Mouse (Mus musculus): ENCODE results near the gene Il17ra. TPM values are rescaled to one million over a fixed set of nuclear protein-coding genes. Genes with fewer than 3 reads are reported as not detected.

The Il17ra gene
- total RNA-seq, 2 experiments from 2014 or later: 4.9 to 5.4 TPM

GRCm38 (mm10) chr6:120469268-120469667 is 6.2 kb downstream of the Il17ra start:
- intact Hi-C loops (cut with DNase I): no loop called here
- DNase-seq (ENCODE audit: extremely low spot score in 1 of 2, low spot score in 2 of 2): no peak

- DNase-seq (ENCODE audit: extremely low spot score in 1 of 2, low spot score in 2 of 2): no peak
- intact Hi-C loops (cut with DNase I): no loop called here
These were observed 6.7 kb downstream of the Il17ra start for GRCm38 (mm10) chr6:120469770-120470169.

DNA sequence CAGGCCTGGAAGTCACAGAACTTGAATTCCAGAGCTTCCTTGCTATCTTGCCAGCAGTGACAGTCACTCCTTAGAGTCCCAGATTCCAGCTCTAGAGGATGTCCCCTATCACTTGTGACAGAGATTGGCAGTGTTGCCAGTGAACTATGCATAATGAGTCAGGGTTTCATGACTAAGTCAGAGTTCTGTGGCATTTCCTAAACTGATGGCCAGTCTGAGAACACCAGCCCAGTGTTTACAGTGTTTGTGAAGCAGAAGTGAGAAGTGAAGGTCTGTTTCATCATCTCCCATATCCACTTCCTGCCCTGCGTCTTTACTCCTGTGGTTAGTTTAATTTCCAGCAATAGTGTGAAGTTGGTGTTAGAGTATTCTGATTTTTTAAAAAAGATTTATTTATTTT is 7.6 kb downstream of the Il17ra start:
- no peak for DNase-seq (ENCODE audit: extremely low spot score in 1 of 2, low spot score in 2 of 2)
- intact Hi-C loops (cut with DNase I): no loop called here

DNA sequence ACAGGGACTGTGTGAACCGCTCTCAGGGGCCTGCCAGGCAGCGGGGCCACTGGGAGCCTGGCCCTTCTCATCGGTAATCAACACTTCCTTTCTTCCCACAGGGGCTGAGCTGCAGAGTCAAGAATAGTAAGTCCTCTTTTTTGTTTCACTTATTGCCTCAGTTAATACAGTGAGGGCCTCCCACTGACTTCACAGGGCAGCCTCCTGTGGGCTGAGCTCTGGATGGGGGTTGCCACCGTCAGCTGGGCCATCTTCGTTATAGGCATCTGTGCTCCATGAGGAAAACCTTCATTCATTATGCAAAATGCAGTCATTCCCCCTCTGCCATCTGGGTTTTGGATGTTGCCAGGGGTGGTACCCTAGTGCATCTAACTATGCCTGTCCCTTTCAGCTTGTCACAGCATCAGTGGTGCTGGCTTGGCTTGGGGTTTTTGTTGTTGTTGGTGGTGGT is 9.0 kb downstream of the Il17ra start:
- intact Hi-C loops (cut with DNase I): no loop called here
- peak in 1 of 2 experiments; percentile 21 for DNase-seq (ENCODE audit: extremely low spot score in 1 of 2, low spot score in 2 of 2)

- intact Hi-C loops (cut with DNase I): no loop called here
- DNase-seq (ENCODE audit: extremely low spot score in 1 of 2, low spot score in 2 of 2): peak in 1 of 2 experiments; percentile 18
These were observed 9.6 kb downstream of the Il17ra start for GRCm38 (mm10) chr6:120472455-120473140.

- intact Hi-C loops (cut with DNase I): no loop called here
- peak in 1 of 2 experiments; percentile 77 for DNase-seq (ENCODE audit: extremely low spot score in 1 of 2, low spot score in 2 of 2)
These were observed 10.4 kb downstream of the Il17ra start for GRCm38 (mm10) chr6:120473427-120473826.

DNA sequence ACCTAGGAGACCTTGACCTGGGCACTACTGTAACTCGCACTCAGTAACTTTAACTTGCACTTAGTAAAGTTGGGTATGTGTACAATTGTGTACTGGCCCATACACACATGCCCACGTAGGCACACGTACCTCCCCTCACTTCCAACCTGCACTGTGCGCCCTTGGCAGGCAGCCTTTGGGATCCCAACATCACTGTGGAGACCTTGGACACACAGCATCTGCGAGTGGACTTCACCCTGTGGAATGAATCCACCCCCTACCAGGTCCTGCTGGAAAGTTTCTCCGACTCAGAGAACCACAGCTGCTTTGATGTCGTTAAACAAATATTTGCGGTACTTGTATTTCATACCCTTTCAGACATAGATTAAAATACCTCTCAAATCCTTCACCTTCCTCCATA is 12.2 kb downstream of the Il17ra start:
- DNase-seq (ENCODE audit: extremely low spot score in 1 of 2, low spot score in 2 of 2): no peak
- intact Hi-C loops (cut with DNase I): no loop called here

- no peak for DNase-seq (ENCODE audit: extremely low spot score in 1 of 2, low spot score in 2 of 2)
These were observed 16.3 kb downstream of the Il17ra start for GRCm38 (mm10) chr6:120479302-120479701.

DNA sequence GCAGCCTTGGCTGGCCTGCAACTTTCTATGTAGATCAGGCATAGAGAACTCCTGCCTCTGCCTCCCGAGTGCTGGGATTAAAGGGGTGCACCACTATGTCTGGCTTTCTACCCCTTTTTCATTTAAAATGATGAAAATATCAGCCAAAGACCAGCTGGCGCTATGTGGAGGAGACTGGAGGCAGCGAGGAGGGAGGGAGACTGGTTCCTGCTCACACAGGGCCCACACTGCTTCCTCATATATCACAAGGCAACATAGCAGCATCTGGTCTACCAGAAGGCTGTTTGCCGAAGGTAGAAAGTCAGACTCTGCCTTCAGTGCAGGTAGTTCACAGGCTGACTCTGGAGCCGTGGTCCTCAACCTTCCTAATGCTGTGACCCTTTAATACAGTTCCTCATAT is 17.3 kb downstream of the Il17ra start:
- DNase-seq (ENCODE audit: extremely low spot score in 1 of 2, low spot score in 2 of 2): no peak
- intact Hi-C loops (cut with DNase I): no loop called here

More at GRCm38 (mm10) chr6:120479302-120479701, 16.3 kb downstream of the Il17ra start:
- intact Hi-C loops (cut with DNase I): no loop called here

GRCm38 (mm10) chr6:120481538-120481937 is 18.5 kb downstream of the Il17ra start:
- peak in 1 of 2 experiments; percentile 54 for DNase-seq (ENCODE audit: extremely low spot score in 1 of 2, low spot score in 2 of 2)
- intact Hi-C loops (cut with DNase I): no loop called here

GRCm38 (mm10) chr6:120482021-120482420 is 19.0 kb downstream of the Il17ra start:
- no peak for DNase-seq (ENCODE audit: extremely low spot score in 1 of 2, low spot score in 2 of 2)
- intact Hi-C loops (cut with DNase I): no loop called here

DNA sequence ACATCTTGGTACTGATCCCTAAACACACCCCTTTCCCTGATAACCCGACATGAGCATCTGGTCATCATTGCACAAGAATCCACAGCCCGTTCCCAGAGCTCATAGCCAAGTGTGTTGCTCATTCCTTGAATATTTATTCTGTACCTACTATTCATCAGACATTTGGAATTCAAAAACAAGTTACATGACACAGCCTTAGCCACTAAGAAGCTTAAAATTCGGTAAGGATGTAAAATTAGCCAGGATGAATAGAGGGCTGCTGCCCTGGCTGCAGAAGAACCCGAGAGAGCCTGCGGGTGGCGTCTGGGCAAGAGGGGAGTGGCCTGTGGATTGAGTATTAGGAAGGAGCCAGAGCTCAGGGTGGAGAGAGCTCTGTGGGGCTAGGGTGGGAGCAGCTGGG is 19.7 kb downstream of the Il17ra start:
- DNase-seq (ENCODE audit: extremely low spot score in 1 of 2, low spot score in 2 of 2): no peak
- intact Hi-C loops (cut with DNase I): no loop called here

DNA sequence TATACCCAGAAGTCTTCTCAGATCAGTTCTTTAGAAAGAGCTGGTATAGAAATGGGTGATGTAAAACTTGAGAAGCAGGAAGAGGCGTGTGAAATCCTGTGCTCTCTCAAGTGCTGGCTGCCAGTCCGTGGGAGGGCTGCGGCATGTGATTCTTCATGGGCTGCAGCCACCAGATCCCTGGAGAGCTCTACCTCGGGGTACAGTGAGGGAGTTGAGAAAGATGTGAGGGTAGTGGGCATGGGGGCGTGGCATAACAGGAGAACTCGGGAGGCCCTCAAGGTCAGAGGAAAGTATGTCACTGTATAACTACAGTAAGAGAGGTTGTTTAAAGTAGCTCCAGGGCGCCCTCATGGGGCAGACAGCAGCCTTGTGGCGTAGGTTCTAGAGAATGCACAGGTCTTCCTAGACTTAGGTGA is 20.2 kb downstream of the Il17ra start:
- DNase-seq (ENCODE audit: extremely low spot score in 1 of 2, low spot score in 2 of 2): peak in 1 of 2 experiments; percentile 45
- intact Hi-C loops (cut with DNase I): no loop called here

- DNase-seq (ENCODE audit: extremely low spot score in 1 of 2, low spot score in 2 of 2): no peak
- intact Hi-C loops (cut with DNase I): loop anchor here (5.0 kb wide), 1 partner anchor 1118 kb away; no protein-coding TSS in a partner anchor
These were observed 22.0 kb downstream of the Il17ra start for GRCm38 (mm10) chr6:120485038-120485437.

- intact Hi-C loops (cut with DNase I): loop anchor here (5.0 kb wide), 1 partner anchor 1119 kb away; no protein-coding TSS in a partner anchor
These were observed 23.0 kb downstream of the Il17ra start for GRCm38 (mm10) chr6:120486051-120486510.

GRCm38 (mm10) chr6:120488647-120489046 is 25.6 kb downstream of the Il17ra start:
- no peak for DNase-seq (ENCODE audit: extremely low spot score in 1 of 2, low spot score in 2 of 2)
- intact Hi-C loops (cut with DNase I): loop anchor here (5.0 kb wide), 1 partner anchor 1121 kb away; no protein-coding TSS in a partner anchor

More at GRCm38 (mm10) chr6:120486051-120486510, 23.0 kb downstream of the Il17ra start:
- DNase-seq (ENCODE audit: extremely low spot score in 1 of 2, low spot score in 2 of 2): no peak

DNA sequence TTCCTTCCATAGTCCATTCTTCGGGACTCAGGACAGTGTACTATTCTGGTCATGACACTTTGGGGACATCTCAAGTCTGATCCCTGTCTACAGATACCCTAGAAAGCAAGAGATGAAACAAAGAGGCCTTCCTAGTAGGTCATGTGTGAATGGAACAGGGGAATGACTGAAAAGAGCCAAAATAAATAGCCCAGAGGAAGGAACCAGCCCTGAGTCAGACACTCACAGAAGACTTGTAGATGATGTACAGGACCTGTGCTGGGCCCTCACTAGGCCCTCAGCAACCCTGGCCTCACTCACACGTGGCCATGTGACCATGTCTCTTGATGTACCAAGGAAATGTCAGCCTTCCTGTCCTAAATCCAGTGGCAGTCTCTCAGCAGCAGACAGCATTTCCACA is 26.4 kb downstream of the Il17ra start:
- DNase-seq (ENCODE audit: extremely low spot score in 1 of 2, low spot score in 2 of 2): no peak
- intact Hi-C loops (cut with DNase I): loop anchor here (5.0 kb wide), 1 partner anchor 1122 kb away; no protein-coding TSS in a partner anchor

GRCm38 (mm10) chr6:120491064-120491463 is 28.0 kb downstream of the Il17ra start:
- intact Hi-C loops (cut with DNase I): no loop called here
- DNase-seq (ENCODE audit: extremely low spot score in 1 of 2, low spot score in 2 of 2): no peak

DNA sequence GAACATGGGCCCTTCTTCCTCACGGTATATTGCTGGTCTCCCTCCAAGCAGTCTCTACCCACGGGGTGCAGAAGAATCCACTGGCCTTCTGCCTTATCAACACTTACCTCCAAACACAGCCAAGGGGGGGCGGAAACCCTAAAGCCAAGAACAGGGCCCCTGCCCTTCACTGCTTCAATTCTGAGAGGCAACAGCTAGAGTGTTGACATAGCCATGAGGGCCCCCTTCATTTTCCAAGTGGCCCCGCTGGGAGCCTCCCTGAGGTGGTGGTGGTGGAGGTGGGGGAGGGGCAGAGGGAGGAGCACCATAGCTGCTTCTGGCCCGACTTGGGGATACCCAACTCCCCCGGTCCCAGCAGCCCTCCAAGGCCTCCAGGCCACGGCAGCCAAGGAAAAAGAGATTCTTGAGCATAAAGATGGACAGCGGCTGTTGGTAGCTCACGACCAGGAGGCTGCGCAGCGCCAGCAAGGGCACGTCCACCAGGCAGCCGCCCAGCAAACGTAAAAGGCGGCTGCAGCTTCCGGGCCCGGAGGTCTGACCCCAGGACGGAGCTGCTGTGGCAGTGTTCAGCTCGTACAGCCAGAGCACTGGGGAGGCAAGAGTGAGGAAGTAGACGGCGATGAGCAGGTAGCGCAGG is 28.9 kb downstream of the Il17ra start:
- DNase-seq (ENCODE audit: extremely low spot score in 1 of 2, low spot score in 2 of 2): no peak
- intact Hi-C loops (cut with DNase I): no loop called here

Data from left cerebral cortex, postnatal 10 days (tissue).